Mouse (Mus musculus) erythroid progenitor cell, adult 5-6 weeks (primary cell): ENCODE results near the gene Bdnf. TPM values are rescaled to one million over a fixed set of nuclear protein-coding genes. Genes with fewer than 3 reads are reported as not detected.

Experiments used
- ATAC-seq: replicated peaks from 2 replicates; pipeline ENCODE4 v1.8.0; 2016; ENCODE audit warnings: moderate number of reproducible peaks, mild to moderate bottlenecking, moderate TSS enrichment, inconsistent platforms; ENCODE audit not compliant: poor library complexity, low FRiP score, severe bottlenecking
- total RNA-seq, 2 experiments: library from RNA; stranded (forward) in 1 of 2; stranded (reverse) in 1 of 2; fragments of 150-400 nt in 1 of 2; fragments of 186-747, 209-891 nt in 1 of 2; gene quantifications; 2 replicates each; pipeline versions ENCODE4 v1.2.3 to v1.2.4; 2015 to 2017; ENCODE audit warnings: low replicate concordance in 2 of 2

Bdnf gene
- total RNA-seq, 2 experiments from 2014 or later, result not detected

GRCm38 (mm10) chr2:109768814-109769213, 94.3 kb downstream of the Bdnf start:
- no peak for ATAC-seq

- no peak for ATAC-seq
Measured at GRCm38 (mm10) chr2:109776374-109776773, 101.9 kb downstream of the Bdnf start.

Other genes starting within 250 kb of the Bdnf start
- 17.7 and 28.1 TPM in 2 replicates for gene Lin7c, start 216.2 kb downstream of the Bdnf start, total RNA-seq (2015; ENCODE audit: low replicate concordance)
- gene Lin7c, start 216.2 kb downstream of the Bdnf start, total RNA-seq (2017; ENCODE audit: low replicate concordance), result 29.7 and 32.6 TPM in 2 replicates
- gene Lgr4, start 242.9 kb downstream of the Bdnf start, total RNA-seq (2015; ENCODE audit: low replicate concordance), result not detected in 2 replicates
- 0.26 TPM in 1 of 2 replicates, not detected in the other for gene Lgr4, start 242.9 kb downstream of the Bdnf start, total RNA-seq (2017; ENCODE audit: low replicate concordance)